Mouse (Mus musculus) kidney, postnatal 25 days (tissue): Measurements from ENCODE around the gene Htr3a.

Experiments
- DNase-seq, 2 experiments: peaks; one replicate each; pipeline ENCODE4 v3.0.0; 2021; ENCODE audit warnings: mixed read lengths in 2 of 2

The Htr3a gene

GRCm38 (mm10) chr9:48910885-48911537 is at the start of gene Htr3a:
Gene Htr3a (minus strand): TSS chr9:48911099.
- DNase-seq = peak; percentile 58 to 76

- no peak for DNase-seq
These were observed 36.7 kb upstream of the Htr3a start for GRCm38 (mm10) chr9:48947565-48947964.

- no peak for DNase-seq
These were observed 31.4 kb upstream of the Htr3a start for GRCm38 (mm10) chr9:48942349-48942748.

GRCm38 (mm10) chr9:48929436-48929835 is 18.5 kb upstream of the Htr3a start:
- no peak for DNase-seq

GRCm38 (mm10) chr9:48928781-48929180 is 17.9 kb upstream of the Htr3a start:
- DNase-seq = no peak

GRCm38 (mm10) chr9:48916011-48916788 is 5.3 kb upstream of the Htr3a start:
- DNase-seq = no peak

GRCm38 (mm10) chr9:48904421-48904820 is 6.5 kb downstream of the Htr3a start:
- DNase-seq = no peak

GRCm38 (mm10) chr9:48903766-48904165 is 7.1 kb downstream of the Htr3a start:
- DNase-seq = peak in 1 of 2 experiments; percentile 3

- peak in 1 of 2 experiments; percentile 59 for DNase-seq
These were observed 12.3 kb downstream of the Htr3a start for GRCm38 (mm10) chr9:48898551-48898950.

GRCm38 (mm10) chr9:48895819-48896536 is 14.9 kb downstream of the Htr3a start:
- DNase-seq = no peak

- DNase-seq = no peak
These were observed 16.1 kb downstream of the Htr3a start for GRCm38 (mm10) chr9:48894755-48895154.

GRCm38 (mm10) chr9:48893986-48894385 is 16.9 kb downstream of the Htr3a start:
- peak; percentile 59 to 85 for DNase-seq

GRCm38 (mm10) chr9:48889093-48889492 is 21.8 kb downstream of the Htr3a start:
- no peak for DNase-seq

- no peak for DNase-seq
These were observed 38.0 kb downstream of the Htr3a start for GRCm38 (mm10) chr9:48872896-48873295.

GRCm38 (mm10) chr9:48866523-48867121 is 44.3 kb downstream of the Htr3a start:
- DNase-seq = no peak

- no peak for DNase-seq
These were observed 45.7 kb downstream of the Htr3a start for GRCm38 (mm10) chr9:48865235-48865634.

- DNase-seq = no peak
These were observed 49.4 kb downstream of the Htr3a start for GRCm38 (mm10) chr9:48861481-48861880.

GRCm38 (mm10) chr9:48860526-48860845 is 50.4 kb downstream of the Htr3a start:
- DNase-seq = peak; percentile 79 to 85

GRCm38 (mm10) chr9:48859828-48860525 is 50.9 kb downstream of the Htr3a start:
- no peak for DNase-seq

- no peak for DNase-seq
These were observed 53.0 kb downstream of the Htr3a start for GRCm38 (mm10) chr9:48857944-48858343.

- no peak for DNase-seq
These were observed 54.7 kb downstream of the Htr3a start for GRCm38 (mm10) chr9:48856240-48856639.

GRCm38 (mm10) chr9:48849531-48849930 is 61.4 kb downstream of the Htr3a start:
- DNase-seq = no peak
